Mouse (Mus musculus) left cerebral cortex, postnatal 4 days (tissue): ENCODE data around the gene Itpr1. TPM values are rescaled to one million over a fixed set of nuclear protein-coding genes. Genes with fewer than 3 reads are reported as not detected.

Experiments used
- DNase-seq: peaks from one replicate; pipeline ENCODE4 v3.0.0-alpha.2; 2022
- intact Hi-C: fragments of 180-260 bp; cut with DNase I; formaldehyde crosslinking; loops from one replicate; pipeline ENCODE4 v1.15.1; 2025
- total RNA-seq, 2 experiments: library from RNA; stranded (reverse); gene quantifications; 2 replicates each; pipeline ENCODE4 v1.2.3; 2021

Itpr1 gene
- 10 to 100 TPM; 66.3 to 72.4 TPM for total RNA-seq

GRCm38 (mm10) chr6:108212881-108213295 is at the start of gene Itpr1:
Itpr1 (plus strand) TSS chr6:108213096.
- DNase-seq, result peak; percentile 98
- intact Hi-C loops, result loop anchor here (10.0 kb wide), 1 partner anchor 118 kb away; no protein-coding TSS in a partner anchor

- intact Hi-C loops, result no loop called here
- no peak for DNase-seq
These were observed 48.0 kb upstream of the Itpr1 start for GRCm38 (mm10) chr6:108164935-108165334.

DNA sequence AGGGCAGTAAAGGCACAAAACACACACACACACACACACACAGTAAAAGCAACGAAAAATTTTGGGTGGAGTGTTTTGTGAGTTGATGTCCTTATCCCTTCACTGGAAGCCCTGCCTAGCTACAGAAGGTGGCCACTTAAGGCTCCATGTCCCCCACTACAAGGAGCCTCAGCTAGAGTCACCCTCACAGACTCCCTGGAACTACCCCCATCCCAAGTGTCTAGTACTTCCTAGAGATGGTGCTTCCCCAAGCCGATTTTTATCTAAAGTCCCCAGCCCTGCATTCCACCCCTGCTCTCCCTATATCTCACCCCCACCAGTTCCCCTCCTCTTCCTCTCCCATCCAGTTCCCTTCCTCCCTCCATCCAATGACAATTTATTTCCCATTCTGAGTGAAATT is 47.3 kb upstream of the Itpr1 start:
- no peak for DNase-seq
- intact Hi-C loops, result no loop called here

GRCm38 (mm10) chr6:108167946-108168680 is 44.8 kb upstream of the Itpr1 start:
- intact Hi-C loops, result no loop called here
- DNase-seq, result no peak

DNA sequence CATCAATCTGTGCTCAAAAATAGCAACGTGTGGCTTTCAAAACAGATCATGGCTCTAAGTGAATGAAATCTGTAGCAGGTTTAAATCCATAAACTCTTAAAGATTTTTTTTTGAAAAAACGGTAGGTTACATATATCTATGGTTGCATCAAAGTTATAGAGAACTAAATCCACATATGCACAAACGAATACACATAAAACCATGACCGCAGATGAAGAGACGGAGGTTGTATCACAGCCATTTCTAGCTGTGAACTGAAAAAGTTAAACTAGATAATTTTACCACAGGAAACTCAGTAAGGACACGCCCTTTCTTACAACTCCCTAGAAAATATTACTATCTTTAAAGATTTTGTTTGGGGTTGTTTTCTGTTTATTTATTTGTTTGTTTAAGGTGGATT is 44.2 kb upstream of the Itpr1 start:
- intact Hi-C loops, result no loop called here
- DNase-seq, result no peak

DNA sequence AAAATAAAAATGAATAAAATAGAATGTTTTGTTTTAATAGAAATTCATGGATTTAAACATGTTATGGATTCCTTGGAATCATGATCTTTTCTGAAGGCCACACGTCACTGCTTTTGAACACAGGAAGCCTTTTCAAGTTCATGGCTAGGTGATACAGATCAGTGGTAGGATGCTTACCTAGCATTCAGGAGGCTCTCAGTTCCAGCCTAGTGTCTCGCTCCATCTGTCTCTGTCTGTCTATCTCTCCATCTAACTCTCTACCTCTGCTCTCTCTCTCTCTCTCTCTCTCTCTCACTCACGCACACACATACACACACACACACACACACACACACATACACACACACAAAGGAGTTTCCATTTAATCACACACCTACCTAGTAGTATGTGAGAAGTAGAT is 43.4 kb upstream of the Itpr1 start:
- intact Hi-C loops, result no loop called here
- no peak for DNase-seq

GRCm38 (mm10) chr6:108172219-108172618 is 40.7 kb upstream of the Itpr1 start:
- intact Hi-C loops, result no loop called here
- DNase-seq, result no peak

- no peak for DNase-seq
- intact Hi-C loops, result no loop called here
These were observed 38.7 kb upstream of the Itpr1 start for GRCm38 (mm10) chr6:108174181-108174580.

- DNase-seq, result no peak
- intact Hi-C loops, result no loop called here
These were observed 33.8 kb upstream of the Itpr1 start for GRCm38 (mm10) chr6:108179087-108179486.

DNA sequence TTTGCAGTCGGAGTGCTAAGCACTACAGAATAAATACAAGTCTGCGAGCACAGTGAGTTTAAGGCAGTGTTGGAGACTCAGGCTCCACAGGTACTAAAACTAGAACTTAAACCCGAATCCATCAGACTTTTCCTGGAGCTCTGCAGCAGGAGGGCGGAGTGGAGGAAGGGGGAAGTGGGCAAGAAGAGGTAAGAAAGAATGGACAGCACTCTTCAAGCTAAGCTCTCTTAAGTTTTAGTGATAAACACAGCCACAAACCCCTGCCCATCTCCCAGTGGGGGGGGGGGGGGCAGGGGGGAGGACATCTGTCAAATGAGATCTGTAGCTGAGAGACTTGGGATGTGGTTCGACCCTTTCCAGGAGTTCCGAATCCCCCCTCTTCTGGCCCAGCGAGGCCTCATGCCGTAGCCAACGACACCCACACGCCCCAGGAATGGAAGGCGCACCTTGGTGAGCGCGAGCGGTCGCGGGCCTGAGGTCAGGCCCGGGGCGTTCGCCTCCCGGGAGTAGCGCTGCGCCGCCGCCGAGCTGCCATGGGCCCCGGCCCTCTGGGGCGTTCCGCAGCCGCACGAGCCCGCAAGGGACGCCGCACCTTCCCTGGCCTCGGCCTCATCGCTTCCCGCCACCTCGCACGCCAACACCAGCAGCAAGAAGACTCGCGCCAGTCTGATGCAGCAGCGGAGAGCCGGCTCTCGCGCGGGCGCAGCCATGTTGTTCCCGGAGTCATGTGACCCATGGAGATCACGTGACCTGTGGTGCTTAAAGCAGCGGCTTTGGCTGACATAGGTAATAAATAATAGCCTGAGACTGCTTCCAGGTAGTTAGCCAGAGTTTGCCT is 27.8 kb upstream of the Itpr1 start, which contains the start of gene Sumf1:
Gene Sumf1 (minus strand): TSS at position 736 of the 838 bp plus-strand sequence.
- DNase-seq, result peak; percentile 93
- intact Hi-C loops, result no loop called here

DNA sequence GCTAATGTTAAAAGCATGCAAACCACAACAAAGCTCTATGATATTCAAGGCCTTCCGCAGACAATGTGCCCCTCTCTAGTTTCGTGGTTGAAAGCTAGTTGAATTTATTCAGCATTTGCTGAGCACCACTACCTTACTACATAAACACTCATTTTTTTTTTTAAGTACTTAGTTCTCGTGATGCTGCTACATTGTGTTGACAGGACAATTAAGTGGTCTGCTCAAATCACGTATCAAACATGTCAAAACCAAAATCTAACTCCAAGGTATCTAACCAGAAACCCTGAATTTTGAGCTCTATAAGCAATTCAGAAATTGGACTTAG is 27.2 kb upstream of the Itpr1 start:
- DNase-seq, result no peak
- intact Hi-C loops, result no loop called here

DNA sequence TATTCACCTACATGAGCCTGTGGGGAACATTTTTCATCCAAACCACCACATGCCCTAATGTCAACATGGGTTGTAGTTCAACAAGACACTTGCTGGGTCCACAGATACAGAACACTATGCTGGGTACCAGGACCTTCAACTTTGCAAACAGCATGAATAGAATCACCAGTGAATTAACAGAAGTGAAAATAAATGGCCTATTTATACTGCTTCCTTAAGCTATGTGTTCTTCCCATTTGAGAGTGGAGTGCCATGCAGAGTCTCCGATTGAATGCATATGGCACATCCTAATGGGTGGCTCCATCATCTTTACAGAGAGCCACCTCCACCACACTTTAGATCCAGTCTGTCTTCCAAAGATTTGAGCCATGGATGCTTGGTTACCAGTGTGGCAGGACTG is 22.2 kb upstream of the Itpr1 start:
- intact Hi-C loops, result no loop called here
- DNase-seq, result no peak

DNA sequence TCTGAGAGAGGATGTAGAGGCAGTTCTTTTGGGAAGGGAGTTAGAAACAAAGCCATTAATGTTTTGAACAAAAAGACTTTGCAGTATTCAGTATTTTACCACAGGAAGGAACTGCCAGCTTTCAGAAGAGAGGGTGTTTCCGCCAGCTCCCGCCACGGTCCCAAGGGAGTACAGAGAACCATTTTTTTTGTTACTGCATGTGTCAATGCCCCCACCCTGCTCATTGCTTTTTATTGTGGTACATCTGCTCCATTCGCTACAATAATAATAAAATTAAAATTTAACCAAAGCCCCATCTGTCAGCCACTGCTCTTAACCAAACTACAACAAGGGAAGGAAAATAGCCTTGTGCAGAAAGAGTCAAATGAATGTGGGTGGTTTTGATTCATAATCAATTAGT is 20.3 kb upstream of the Itpr1 start:
- no peak for DNase-seq
- intact Hi-C loops, result no loop called here

- intact Hi-C loops, result no loop called here
- no peak for DNase-seq
These were observed 16.2 kb upstream of the Itpr1 start for GRCm38 (mm10) chr6:108196665-108197064.

- intact Hi-C loops, result no loop called here
- no peak for DNase-seq
These were observed 15.8 kb upstream of the Itpr1 start for GRCm38 (mm10) chr6:108197117-108197516.

DNA sequence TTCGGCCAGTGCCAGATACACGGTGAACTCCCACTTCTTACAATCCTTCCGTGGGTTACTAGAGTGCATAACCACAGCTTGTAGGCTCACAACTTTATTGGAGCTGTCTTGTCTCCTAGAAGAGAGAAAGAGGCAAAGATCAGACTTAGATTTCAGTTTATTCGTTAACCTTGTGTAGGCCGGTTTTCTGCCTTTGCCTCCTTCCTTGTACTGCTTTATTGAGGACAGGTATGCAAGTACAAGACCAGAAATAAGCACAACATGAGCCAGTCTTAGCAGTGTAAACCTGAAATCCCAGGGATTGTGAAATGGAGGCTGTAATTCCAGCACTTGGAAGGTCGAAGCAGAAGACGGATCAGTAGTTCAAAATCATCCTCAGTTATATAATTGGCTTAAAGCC is 14.6 kb upstream of the Itpr1 start:
- DNase-seq, result no peak
- intact Hi-C loops, result no loop called here

GRCm38 (mm10) chr6:108204322-108204721 is 8.6 kb upstream of the Itpr1 start:
- no peak for DNase-seq
- intact Hi-C loops, result no loop called here

- no peak for DNase-seq
- intact Hi-C loops, result no loop called here
These were observed 6.8 kb upstream of the Itpr1 start for GRCm38 (mm10) chr6:108206145-108206544.

DNA sequence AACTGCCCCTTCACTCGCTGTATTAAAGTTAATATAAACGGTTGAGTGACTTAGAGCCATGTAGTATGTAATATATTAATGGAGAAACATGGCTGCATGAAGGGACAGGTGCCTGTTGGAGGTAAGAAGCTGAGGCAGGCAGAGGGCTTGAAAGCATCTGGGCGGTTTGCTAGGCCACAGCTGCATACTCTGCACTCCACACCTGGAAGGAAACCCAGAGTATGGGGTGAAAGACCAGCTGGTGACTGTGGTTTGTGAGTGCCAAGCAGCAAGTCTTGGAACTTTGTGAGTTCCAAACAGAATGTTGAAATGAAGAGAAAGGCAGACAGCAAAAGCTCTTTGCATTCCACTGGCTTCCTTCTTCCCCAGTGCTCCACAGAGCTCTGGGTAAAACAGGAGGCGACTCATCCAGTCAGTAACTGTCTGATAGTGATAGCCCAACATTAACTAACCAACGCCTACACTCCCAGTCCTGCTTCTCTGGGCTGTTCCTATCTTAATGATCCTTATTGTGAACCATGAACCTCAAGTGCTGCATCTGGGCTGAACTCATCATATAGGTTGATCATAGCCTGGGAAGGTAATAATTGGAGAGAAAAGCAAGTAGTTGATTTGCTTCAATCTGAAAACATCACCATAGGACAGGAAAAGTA is 5.9 kb upstream of the Itpr1 start:
- no peak for DNase-seq
- intact Hi-C loops, result no loop called here

DNA sequence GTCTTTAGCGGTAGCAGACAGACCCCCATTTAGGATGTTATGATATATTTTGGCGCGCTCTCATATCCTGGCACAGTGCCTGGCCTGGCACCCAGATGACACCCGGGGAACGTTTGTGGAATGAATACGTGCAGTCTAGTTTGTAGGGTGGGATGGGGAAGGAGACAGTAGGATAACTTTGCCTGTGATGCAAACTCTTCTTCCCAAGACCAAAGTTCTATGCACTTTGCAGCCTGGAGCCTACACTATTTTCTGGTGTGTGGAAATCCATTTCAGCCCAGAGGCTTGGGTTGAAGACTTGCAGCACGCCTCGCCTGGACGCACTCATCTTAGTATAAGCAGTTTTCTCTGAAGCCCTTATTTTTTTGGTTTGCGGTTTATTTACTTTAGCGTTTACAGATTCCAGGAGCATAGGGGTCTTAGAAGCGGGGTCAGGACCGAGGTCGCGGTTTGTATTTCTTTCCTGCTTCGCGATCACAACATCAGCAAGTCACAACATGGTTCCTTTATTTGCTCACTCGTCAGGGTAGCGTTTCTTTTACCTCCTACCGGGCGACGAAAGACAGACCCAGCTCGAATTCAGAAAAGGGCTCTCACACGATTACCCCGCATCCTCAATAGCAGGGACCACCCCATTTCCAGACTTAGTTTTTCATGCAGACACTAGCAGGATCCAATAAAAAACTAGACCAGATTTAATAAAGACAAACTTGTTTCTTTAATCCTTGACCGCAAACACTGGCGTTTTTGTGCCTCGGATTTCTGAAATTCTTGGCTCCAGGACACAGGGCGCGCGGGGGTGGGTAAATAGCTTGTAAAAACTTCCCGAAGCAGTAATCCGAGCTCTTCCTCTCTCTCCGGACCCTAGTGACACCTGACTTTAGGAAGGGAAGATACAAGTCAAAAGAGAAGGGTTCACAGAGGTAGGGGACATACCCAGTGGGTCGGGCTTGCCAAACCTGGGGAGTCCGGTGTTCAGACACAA is 708 bp upstream of the Itpr1 start:
- intact Hi-C loops, result loop anchor here (10.0 kb wide), 1 partner anchor 117 kb away; no protein-coding TSS in a partner anchor
- DNase-seq, result peak; percentile 37
